Mouse (Mus musculus): ENCODE measurements around the gene Cd247. TPM values are rescaled to one million over a fixed set of nuclear protein-coding genes. Genes with fewer than 3 reads are reported as not detected.

Gene Cd247
- polyA plus RNA-seq (2012; rRNA removed) = 0.99 and 1.2 TPM in 2 replicates

DNA sequence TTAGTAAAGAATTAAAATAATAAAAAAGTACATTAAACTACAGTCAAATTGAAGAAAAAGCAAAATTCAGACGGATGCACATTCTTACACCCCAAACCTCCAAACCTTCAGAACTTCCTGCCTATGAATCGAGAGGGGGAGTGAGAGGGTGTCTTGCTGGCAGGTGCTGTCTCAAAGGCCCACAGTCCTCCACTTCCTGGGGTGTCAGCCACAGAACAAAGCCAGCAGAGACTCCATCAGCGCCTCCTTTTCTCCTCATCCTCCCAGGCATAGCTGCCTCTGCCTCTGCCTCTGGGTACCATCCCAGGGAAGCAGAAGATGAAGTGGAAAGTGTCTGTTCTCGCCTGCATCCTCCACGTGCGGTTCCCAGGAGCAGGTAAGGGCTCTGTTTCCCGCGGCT is at the start of gene Cd247:
Gene Cd247, plus strand, starts transcription at position 171 of the 400 bp plus-strand sequence.

GRCm38 (mm10) chr1:165763635-165764372 is 24.7 kb upstream of the Cd247 start, which contains the start of gene Creg1:
Gene Creg1, plus strand, starts transcription at chr1:165763746.

Other genes with a start within 250 kb of the Cd247 start
- 81.2 and 88.5 TPM in 2 replicates for gene Mpzl1, start 154.1 kb upstream of the Cd247 start, polyA plus RNA-seq (2012; rRNA removed)
- gene Rcsd1, start 78.9 kb upstream of the Cd247 start, polyA plus RNA-seq (2012; rRNA removed) = 11.8 and 15.7 TPM in 2 replicates
- gene Creg1, start 24.9 kb upstream of the Cd247 start, polyA plus RNA-seq (2012; rRNA removed) = 78.7 and 109 TPM in 2 replicates
- 18.8 and 22.4 TPM in 2 replicates for gene Pou2f1, start 214.0 kb downstream of the Cd247 start, polyA plus RNA-seq (2012; rRNA removed)